Mouse (Mus musculus): Measurements from ENCODE around the gene Dhrs7b.
A peak's percentile ranks its signal among the peaks of the same experiment; 100 is the strongest.
"Not testable (repeated sequence)": the region's sequence is repeated elsewhere in the genome, so short reads cannot be mapped to it uniquely, and the experiment has no call there.

The Dhrs7b gene

GRCm38 (mm10) chr11:60830433-60831052 is at the start of gene Dhrs7b:
Dhrs7b (plus strand) TSS chr11:60830631.
- DNase-seq (ENCODE audit: low read depth, low spot score): peak; percentile 96

GRCm38 (mm10) chr11:60784179-60784922 is 46.1 kb upstream of the Dhrs7b start:
- no peak for DNase-seq (ENCODE audit: low read depth, low spot score)

- DNase-seq (ENCODE audit: low read depth, low spot score): no peak
These were observed 42.8 kb upstream of the Dhrs7b start for GRCm38 (mm10) chr11:60787595-60787994.

GRCm38 (mm10) chr11:60790472-60790871 is 40.0 kb upstream of the Dhrs7b start:
- DNase-seq (ENCODE audit: low read depth, low spot score): no peak

- DNase-seq (ENCODE audit: low read depth, low spot score): no peak
These were observed 34.1 kb upstream of the Dhrs7b start for GRCm38 (mm10) chr11:60796342-60796741.

- DNase-seq (ENCODE audit: low read depth, low spot score): no peak
These were observed 30.5 kb upstream of the Dhrs7b start for GRCm38 (mm10) chr11:60799977-60800376.

GRCm38 (mm10) chr11:60800892-60801291 is 29.5 kb upstream of the Dhrs7b start:
- no peak for DNase-seq (ENCODE audit: low read depth, low spot score)

- DNase-seq (ENCODE audit: low read depth, low spot score): no peak
These were observed 22.0 kb upstream of the Dhrs7b start for GRCm38 (mm10) chr11:60808286-60809070.

GRCm38 (mm10) chr11:60809546-60809945 is 20.9 kb upstream of the Dhrs7b start:
- no peak for DNase-seq (ENCODE audit: low read depth, low spot score)

- no peak for DNase-seq (ENCODE audit: low read depth, low spot score)
These were observed 20.1 kb upstream of the Dhrs7b start for GRCm38 (mm10) chr11:60810046-60810965.

GRCm38 (mm10) chr11:60811054-60811460 is 19.4 kb upstream of the Dhrs7b start:
- DNase-seq (ENCODE audit: low read depth, low spot score): peak; percentile 99

GRCm38 (mm10) chr11:60811618-60812017 is 18.8 kb upstream of the Dhrs7b start, which contains the start of gene Shmt1:
Shmt1 (minus strand) TSS chr11:60811718.
- not testable (repeated sequence) for DNase-seq (ENCODE audit: low read depth, low spot score)

- DNase-seq (ENCODE audit: low read depth, low spot score): no peak
These were observed 14.0 kb upstream of the Dhrs7b start for GRCm38 (mm10) chr11:60816398-60816797.

- no peak for DNase-seq (ENCODE audit: low read depth, low spot score)
These were observed 6.7 kb upstream of the Dhrs7b start for GRCm38 (mm10) chr11:60823771-60824170.

- no peak for DNase-seq (ENCODE audit: low read depth, low spot score)
These were observed 5.2 kb upstream of the Dhrs7b start for GRCm38 (mm10) chr11:60825191-60825590.

- no peak for DNase-seq (ENCODE audit: low read depth, low spot score)
These were observed 3.7 kb upstream of the Dhrs7b start for GRCm38 (mm10) chr11:60826700-60827099.

GRCm38 (mm10) chr11:60827241-60827945 is 3.0 kb upstream of the Dhrs7b start:
- no peak for DNase-seq (ENCODE audit: low read depth, low spot score)

GRCm38 (mm10) chr11:60828903-60829302 is 1.5 kb upstream of the Dhrs7b start:
- no peak for DNase-seq (ENCODE audit: low read depth, low spot score)

GRCm38 (mm10) chr11:60836897-60837296 is 6.5 kb downstream of the Dhrs7b start:
- DNase-seq (ENCODE audit: low read depth, low spot score): no peak

GRCm38 (mm10) chr11:60837644-60838406 is 7.4 kb downstream of the Dhrs7b start:
- DNase-seq (ENCODE audit: low read depth, low spot score): no peak

Data from WW6 (cell line).